Mouse (Mus musculus): ENCODE data around the gene Rbm46.

Gene Rbm46

DNA sequence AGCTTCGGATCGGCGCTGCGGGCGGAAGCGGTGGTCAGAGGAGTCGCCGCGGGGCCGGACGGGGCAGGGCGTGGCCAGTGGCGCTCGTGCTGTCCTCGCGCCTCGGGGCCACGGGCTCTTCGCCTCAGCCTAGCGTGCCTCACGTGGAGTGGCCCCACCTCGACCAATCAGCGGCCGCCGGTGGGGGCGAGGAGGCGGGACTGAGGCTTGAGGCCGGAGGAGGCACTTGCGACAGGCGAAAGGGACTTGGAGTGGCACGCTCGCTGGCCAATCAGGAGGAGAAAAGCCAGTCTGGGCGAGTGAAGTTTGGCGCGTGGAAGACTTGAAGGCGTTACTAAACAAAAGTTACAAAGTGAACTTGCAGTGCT, at the start of gene Rbm46:
Gene Rbm46 (minus strand): TSS at position 112 of the 368 bp plus-strand sequence.
- no peak for DNase-seq (ENCODE audit: low read depth in 1 of 2, low spot score in 2 of 2)

DNA sequence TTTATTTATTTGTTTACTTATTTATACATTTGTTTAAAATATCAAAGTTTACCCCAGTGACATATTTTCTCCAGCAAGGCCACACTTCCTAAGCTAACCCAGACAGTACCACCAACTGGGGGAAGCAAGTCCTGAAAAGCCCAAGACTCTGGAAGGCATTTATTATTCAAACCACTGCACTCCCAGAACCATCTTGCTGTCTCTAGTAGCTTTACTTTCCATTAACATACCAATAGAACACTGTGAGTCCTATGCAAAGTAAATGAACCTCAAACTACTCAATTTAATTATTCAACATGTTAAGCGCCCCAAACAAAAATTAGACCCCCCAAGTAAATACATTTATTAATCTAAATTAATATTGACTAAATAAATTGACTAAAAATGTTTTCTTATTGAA, 39.3 kb upstream of the Rbm46 start:
- DNase-seq (ENCODE audit: low read depth in 1 of 2, low spot score in 2 of 2) = no peak

DNA sequence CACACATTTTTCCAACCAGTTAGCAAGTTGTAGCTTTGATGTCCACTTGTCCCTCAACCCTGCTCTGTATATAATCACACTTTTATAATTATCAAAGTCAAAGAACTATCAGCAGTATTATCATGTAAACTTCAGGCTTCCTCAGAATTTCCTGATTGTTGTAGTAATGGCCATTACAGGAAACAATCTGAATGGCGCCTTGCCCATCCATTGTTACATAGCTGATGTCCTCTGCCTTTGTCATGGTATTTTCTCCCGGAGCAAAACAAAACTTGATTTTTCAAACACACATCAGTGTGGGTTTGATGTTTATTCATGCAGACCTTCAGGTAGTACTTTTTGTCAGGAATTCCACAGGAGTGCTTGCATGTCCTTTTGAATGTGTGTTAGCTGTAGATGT, 32.4 kb upstream of the Rbm46 start:
- no peak for DNase-seq (ENCODE audit: low read depth in 1 of 2, low spot score in 2 of 2)

DNA sequence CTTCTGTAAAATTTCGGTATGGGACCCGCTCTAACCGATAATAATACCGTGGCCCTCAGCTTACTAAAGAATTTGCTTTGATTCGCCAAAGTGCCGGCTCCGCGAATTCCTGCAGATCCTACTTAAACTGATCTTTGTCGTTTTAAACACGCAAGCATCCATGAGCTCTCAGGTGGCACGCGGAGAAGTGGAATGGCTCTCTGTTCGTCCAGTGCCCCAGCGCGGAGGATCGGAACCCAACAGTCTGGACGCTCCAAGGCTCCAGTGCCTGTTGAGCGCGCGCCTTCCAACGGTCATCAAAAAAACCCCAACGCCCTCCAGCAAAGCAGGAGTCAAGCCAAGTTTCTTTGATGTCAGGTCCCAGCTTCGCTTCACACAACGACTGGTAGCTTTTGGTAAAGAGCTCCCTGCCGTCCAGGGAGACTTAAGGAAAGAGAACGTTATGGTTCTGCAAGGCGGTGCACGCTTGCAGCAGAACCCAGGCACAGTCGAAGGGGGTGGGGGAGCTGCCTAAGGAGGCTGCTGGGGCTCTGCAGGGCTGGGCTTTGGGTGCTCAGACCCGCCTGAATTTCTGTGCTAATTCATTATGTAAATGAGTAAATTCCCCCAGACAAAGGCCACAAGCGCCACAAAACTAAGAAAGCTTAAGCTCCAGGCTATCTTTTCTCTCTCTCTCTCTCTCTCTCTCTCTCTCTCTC, 28.1 kb upstream of the Rbm46 start:
- DNase-seq (ENCODE audit: low read depth in 1 of 2, low spot score in 2 of 2) = no peak

DNA sequence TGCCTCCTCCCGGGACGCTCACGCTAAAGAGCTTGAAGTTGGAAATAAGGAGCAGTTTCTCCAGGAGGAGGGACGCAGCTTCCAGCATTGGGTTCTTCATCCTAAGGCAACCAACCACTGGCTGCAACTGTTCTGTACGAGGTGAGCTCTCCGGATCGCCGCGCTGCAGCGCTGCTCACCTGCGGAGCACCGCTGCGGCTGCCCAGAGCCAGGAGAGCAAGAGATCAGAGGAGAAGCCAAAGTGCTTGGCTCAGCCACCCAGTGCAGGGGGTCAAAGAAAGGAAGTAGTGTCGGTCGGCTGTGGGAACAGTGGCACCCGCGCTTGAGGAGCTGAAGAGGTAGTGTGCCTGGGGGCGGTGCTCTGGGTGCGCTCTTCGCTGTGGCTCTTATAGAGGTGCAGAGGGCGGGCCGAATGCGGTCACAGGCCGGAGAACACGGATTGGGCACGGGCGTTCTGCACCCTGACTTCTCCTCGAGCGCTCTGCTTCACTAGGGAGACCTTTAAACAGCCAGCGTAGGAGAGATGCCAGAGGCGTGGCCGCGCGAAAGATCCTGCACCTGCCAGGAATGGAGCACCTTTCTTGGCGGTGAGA, 27.4 kb upstream of the Rbm46 start, which contains the start of gene Lrat:
Gene Lrat (minus strand): TSS at position 361 of the 593 bp plus-strand sequence.
- DNase-seq (ENCODE audit: low read depth in 1 of 2, low spot score in 2 of 2) = no peak

DNA sequence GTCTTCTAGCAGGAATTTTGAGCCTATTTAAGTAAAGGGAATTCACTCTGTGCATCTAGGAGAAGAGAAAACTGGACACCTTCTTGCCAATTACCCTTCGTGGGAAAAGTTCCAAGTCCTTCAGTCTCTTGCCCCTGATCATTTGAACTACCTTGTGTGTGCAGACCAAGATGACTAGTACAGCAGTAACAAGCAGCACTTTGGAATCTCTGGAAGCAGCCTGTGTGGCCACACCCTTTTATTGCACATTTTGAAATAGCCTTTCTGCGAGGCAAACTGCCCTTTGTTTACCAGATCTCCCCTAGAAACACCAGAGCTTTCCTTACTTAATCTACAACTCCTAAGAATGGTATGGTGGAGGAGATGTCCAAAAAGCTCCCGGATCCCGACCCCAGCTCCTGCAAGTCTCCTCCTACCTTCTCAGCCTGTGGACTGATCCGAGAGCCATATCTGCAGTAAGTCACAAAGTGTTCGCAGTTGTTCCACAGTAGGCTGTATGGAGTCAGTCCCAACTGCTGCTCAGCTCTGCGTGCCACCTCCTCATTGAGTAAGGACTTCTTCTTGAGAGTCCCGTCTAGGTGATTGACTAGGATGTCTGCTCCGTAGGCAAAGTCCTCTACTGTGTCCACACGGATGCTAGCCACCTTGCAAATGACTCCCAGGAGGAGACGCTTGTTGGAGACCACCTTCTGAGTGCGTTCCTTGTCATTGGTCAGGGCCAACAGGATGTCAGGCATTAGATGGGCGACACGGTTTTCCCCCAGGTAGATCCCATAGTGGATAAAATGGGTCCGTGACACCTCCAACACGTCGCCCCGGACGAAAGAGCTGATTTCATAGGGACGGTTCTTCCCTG, 26.7 kb upstream of the Rbm46 start:
- DNase-seq (ENCODE audit: low read depth in 1 of 2, low spot score in 2 of 2) = no peak

DNA sequence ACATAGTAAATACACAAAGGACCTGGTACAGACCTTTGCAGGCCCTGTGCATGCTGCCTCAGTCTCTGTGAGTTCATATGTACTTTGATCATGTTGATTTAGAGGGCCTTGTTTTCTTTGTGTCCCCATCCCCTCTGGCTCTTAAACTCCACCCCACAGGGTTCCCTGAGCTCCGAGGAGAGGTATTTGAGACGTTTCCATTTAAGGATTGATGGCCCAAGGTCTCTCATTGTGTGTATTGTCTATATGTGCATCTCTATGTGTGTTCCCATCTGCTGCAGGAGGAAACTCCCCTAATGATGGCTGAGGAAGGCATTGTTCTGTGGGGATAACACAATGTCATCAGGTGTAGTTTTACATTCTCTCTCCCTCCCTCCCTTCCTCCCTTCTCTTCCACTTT, 12.6 kb upstream of the Rbm46 start:
- DNase-seq (ENCODE audit: low read depth in 1 of 2, low spot score in 2 of 2) = no peak

DNA sequence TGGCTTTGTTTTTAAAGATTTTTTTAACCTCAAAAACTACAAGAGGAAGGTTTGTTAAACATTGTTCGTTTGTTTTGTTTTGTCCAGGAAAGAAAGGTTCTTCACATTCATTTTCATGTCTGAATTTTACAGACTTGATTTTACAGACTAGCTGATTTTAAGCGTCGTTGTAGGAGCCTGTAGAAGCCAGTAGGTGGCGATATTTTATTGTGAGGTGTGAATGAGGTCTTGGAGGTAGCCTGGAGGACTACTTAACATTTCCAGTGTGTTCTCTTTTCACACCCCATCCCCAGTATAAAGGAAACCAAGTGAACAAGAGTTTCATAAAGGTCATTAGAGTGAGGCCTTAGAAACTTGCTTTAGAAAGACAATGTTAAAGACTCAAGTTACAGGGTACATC, 975 bp upstream of the Rbm46 start:
- no peak for DNase-seq (ENCODE audit: low read depth in 1 of 2, low spot score in 2 of 2)

DNA sequence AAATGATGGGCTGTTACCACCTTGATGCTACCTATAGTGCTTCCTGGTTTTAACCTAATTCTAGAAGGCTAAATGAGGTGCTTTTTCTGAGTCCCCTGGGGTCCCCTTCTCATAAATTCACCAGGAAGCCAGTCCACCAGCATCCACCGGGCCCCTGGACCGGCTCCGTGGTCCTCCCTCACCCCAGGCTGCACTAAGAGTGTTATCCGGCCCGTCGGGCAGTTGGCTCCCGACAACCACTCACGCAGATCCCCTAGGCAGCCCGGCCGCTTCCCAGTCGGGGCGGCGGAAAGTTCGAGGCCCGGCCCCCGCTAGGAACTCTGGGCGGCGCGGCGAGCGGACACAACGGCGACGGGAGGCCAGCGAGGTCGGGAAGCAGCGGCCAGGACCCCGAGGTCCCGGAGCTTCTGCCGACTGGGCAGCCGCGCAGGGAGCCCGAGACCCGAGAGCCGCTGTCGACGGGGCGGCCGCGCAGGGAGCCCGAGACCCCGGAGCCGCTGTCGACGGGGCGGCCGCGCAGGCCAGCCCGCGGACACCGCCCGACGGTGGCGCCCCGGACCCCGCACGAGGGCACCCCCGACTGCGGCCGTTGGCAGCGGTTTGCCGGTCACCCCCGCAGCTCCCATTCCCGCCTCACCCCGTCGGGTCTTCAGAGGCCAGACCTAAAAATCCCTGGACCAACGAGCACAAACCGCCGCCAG, 462 bp downstream of the Rbm46 start:
- DNase-seq (ENCODE audit: low read depth in 1 of 2, low spot score in 2 of 2) = no peak

DNA sequence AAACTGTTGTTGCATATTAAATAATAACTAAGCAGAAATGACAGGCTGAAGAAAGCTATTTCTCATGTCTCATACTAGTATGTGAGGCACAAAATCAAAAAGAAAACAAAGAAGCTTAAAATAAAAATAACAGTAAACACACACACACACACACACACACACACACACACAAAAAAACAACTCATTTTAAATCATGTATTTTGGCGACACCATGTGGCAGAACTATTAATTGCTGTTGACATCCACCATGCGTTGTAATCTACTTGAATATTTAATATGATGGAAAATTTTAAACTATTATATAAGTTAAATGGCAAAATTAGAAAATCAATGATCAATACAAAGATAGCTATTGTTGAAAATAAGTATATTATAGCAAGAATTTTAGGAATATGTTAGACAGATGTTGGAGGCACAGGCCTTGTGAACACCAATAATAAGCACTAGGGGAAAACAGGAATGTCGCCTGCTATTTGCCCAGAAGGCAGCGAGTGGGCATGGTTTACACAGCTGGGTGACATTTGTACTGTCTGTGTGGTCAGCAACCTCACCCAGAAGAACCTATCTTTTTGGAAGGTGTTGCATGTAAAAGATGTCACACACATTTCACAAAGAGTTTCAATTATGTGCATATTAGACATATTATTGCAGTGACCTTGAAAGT, 18.7 kb downstream of the Rbm46 start:
- DNase-seq (ENCODE audit: low read depth in 1 of 2, low spot score in 2 of 2) = no peak

DNA sequence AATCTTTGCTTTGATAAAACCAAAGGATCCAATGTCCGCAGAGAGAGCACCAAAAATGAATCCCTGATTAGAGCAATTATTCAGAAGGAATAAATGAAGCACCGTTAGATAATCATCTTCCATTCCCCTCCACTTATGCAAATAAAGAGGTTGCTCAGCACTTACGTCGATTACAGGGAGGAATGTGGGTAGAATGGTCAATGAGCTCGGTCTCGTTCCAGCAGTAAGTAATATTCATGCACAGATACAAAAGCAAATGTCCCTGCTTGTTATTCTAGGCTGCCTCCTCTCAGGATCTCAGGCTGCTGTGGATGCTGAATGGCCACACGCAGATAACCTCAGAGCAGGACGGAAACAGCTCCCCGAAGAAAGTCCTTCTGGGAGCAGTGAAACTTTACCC, 51.1 kb downstream of the Rbm46 start:
- no peak for DNase-seq (ENCODE audit: low read depth in 1 of 2, low spot score in 2 of 2)

DNA sequence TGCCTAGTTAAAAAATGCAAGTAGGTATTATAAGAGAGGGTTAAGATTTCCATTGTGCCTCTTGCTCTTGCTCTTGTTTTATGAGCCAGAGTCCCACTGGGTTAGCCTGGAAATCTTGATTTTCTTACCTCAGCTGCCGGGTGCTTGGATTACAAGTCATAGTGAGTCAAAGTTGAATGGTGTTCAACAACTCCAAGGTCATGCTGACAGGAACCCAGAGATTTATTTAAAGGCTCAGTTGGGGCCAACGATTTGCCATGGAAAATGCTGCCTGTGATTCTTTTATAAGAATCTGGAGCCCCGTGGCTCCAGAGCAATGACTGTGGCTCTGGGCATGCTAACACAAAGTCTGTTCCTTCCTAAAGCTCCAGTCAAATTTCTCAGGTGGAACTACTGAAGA, 64.4 kb downstream of the Rbm46 start:
- DNase-seq (ENCODE audit: low read depth in 1 of 2, low spot score in 2 of 2) = no peak

DNA sequence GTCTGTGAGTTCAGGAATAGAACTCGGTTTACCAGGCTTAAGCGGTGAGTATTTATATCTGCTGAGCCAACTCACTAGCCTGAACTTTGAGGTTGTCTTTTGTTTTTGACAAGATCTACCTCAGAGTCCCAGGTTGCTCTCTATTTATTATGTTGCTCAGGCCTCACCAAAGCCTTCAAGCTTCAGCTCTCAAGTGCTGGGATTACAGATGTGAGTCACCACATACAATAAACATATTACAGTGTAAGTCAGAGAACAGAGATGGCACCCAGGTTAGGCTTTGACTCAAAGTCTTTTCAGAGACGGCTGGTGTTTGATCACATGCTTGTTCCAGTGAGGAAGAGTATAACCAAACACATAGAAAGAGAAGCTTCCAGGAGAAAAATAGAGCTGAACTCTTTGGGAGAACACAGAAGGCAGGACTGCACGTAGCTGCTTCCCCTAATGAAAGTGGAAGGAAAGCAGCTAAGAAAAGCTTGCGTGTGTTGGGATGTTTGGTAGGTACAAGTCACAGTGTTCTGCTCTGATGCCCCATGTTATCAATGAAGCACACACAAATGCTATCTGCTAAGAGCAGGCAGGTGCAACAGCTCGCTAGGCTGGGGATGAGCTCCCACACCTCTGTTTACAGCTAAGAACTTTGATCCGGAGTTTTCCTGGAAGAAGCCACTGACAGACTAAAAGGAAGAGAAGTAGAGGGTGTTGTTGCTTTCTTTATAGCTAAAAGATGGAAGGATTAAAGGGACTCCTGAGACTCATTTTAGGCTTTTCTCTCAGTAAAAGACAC, 65.8 kb downstream of the Rbm46 start:
- DNase-seq (ENCODE audit: low read depth in 1 of 2, low spot score in 2 of 2) = no peak

DNA sequence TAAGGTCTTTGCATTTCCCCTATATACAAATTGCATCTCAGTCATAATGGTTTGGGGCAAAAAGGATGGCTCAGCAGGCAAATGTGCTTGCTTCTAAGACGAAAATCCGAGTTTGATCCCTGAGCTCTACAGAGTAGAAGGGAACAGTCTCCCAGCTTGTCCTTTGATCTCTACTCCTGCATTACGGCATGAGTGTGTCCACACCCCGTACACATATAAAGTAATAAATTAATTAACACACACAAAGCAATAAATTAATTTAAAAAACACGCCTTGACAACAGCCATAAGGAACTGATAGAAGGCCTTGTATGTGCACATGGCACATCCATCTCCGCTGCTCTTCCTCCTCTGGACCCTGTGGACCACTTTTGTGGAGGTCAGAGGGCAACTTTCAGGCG, 66.5 kb downstream of the Rbm46 start:
- no peak for DNase-seq (ENCODE audit: low read depth in 1 of 2, low spot score in 2 of 2)

DNA sequence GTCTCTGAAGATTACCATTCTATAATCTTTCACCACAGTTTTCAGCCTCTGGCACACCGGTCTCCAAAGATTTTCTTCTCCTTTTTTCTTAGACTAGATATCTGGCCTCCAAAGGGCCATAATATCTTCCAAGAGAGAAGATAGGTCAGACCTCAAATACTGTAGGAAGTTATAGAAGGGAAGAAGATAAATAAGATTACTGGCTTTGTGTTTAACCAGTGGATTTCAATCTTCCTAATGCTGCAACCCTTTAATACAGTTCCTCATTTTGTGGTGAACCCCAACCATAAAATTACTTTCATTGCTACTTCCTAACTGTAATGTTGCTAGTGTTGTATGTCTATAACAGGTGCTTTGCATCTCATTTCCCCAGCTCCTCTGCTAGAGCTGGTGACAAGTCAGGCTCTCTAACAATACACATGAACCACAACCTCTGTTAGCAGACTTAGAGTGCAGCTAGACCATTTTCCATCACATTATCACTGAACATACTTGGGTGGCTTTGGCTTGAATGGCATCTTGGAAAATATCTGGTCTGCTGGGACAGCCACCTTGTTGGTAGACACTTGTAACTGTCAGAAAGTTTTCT, 67.9 kb downstream of the Rbm46 start:
- DNase-seq (ENCODE audit: low read depth in 1 of 2, low spot score in 2 of 2) = no peak

DNA sequence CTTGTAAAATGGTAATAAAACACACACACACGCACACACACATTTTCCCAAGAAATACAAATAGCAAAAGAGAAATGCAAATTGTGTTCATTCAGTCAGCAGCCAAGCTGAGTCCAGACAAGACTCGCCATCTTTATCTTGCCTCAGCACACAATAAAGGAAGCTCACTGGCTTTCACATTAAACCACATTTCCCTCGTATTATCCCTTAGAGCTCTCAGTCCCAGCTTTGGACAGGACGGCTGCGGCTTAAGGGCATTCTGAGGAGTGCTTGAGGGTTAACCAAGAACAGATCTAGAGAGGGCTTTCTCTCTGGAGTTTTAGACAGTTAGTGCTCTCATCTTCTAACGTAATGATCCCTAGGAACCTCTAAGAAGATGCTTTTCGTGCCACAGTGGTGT, 71.0 kb downstream of the Rbm46 start:
- DNase-seq (ENCODE audit: low read depth in 1 of 2, low spot score in 2 of 2) = no peak

DNA sequence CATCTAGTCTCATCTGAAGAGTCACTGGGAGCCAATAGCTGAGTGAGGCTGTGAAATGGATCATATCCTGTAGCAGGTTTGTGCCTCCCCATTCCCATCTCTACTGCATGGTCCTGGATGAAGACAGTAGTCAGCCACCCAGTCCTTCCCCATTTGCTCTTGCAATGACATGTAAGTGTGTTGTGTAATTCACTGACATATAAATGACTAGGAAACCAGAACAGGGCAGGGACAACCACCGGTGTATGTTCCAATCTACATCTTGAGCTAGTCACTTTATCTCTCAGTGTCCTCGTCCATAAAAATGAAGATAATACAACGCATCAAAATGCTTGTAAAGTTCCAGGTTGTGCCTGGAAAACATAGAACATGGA, 75.8 kb downstream of the Rbm46 start:
- DNase-seq (ENCODE audit: low read depth in 1 of 2, low spot score in 2 of 2) = no peak

DNA sequence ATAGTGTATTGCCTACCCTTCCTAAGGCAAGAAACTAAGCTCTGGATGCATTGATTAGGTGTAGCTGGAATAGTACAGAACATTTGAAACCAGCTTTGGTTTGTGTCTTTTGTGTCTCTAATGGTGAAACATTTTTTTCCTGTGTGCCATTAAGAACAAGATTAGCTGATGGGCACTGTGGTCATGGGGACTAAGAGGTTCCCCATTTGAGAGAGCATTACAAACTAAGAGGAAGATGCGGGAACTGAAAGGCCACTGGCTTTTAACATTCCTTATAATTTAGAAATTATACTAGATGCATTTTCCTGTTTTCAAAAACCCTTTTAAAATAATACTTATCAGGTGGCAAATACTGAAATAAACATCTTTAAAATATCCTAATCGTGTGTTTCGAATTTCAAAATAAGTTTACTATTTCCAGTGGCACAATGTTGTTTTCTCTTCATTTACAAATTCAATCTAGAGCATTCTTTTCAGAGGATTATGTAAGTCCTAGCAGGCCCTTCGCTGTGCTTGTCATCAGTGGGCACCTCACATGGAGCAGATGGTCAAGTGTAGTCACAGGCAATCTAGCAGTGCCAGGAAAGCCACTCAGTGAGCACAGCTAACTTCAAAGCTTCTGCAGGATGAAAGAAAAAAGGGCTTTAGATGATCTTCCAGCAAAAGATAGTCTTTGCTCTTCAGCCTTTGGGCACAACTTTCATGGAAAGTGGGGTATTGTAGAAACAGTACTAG, 76.4 kb downstream of the Rbm46 start:
- no peak for DNase-seq (ENCODE audit: low read depth in 1 of 2, low spot score in 2 of 2)

DNA sequence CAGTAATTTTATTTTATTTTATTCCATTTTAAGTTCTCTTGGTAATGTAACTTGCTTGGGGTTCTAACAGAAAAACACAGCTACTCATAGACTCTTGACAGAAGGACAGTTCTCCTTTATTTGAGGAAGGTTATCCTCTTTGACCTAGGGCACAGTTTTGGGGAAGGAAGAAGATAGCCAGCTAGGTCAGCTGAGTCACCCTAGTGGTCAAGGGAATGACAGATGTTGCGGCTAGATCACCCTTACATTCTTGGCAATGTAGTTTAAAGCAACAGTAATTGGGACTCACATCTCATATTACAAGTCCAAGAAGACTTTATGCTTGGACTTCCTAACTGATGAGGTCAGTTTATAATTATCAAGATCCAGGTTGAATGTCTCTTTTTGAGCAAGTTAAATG, 82.6 kb downstream of the Rbm46 start:
- no peak for DNase-seq (ENCODE audit: low read depth in 1 of 2, low spot score in 2 of 2)
